Mouse (Mus musculus) limb, embryonic 14.5 days (tissue): ENCODE results near the gene Slc35e3. TPM values are rescaled to one million over a fixed set of nuclear protein-coding genes. Genes with fewer than 3 reads are reported as not detected.
"Not testable (repeated sequence)": the region's sequence is repeated elsewhere in the genome, so short reads cannot be mapped to it uniquely, and the experiment has no call there.

Source experiments
- ATAC-seq: fragments of 200-750 bp; cut with Nextera tagmentation; 2 replicates; pipeline ENCODE4 v1.8.0; 2017; ENCODE audit warnings: low read depth, moderate number of reproducible peaks, moderate TSS enrichment; ENCODE audit not compliant: low FRiP score
- DNase-seq: peaks from one replicate; pipeline ENCODE4 v3.0.0-alpha.2; 2015; ENCODE audit warnings: low spot score
- H3K27ac ChIP-seq: fragments of 300-500 bp; sonication (generic); replicated peaks from 2 replicates; pipeline ENCODE4 v1.5.1; 2014; ENCODE audit warnings: low read depth, mild to moderate bottlenecking, low read length, moderate library complexity, mixed read lengths
- H3K27me3 ChIP-seq: fragments of 300-500 bp; sonication (generic); 2 replicates; pipeline ENCODE4 v1.6.1; 2014; ENCODE audit warnings: low read length, mixed read lengths; ENCODE audit not compliant: control insufficient read depth, insufficient read depth
- H3K36me3 ChIP-seq: fragments of 300-500 bp; sonication (generic); 2 replicates; pipeline ENCODE4 v1.6.1; 2014; ENCODE audit warnings: mild to moderate bottlenecking, low read length, moderate library complexity, mixed read lengths; ENCODE audit not compliant: control insufficient read depth, insufficient read depth
- H3K4me1 ChIP-seq: fragments of 300-500 bp; sonication (generic); 2 replicates; pipeline ENCODE4 v1.6.1; 2014; ENCODE audit warnings: antibody characterized with exemption, low read length, mixed read lengths; ENCODE audit not compliant: control insufficient read depth, insufficient read depth
- H3K4me2 ChIP-seq: fragments of 300-500 bp; sonication (generic); replicated peaks from 2 replicates; pipeline ENCODE4 v1.6.1; 2014; ENCODE audit warnings: low read depth, mild to moderate bottlenecking, low read length, moderate library complexity; ENCODE audit not compliant: severe bottlenecking
- H3K4me3 ChIP-seq: fragments of 300-500 bp; sonication (generic); replicated peaks from 2 replicates; pipeline ENCODE4 v1.5.1; 2014; ENCODE audit warnings: low read length
- H3K9ac ChIP-seq: fragments of 300-500 bp; sonication (generic); 2 replicates; pipeline ENCODE4 v1.6.1; 2014; ENCODE audit warnings: mild to moderate bottlenecking, low read depth, low read length, moderate library complexity; ENCODE audit not compliant: severe bottlenecking
- H3K9me3 ChIP-seq: fragments of 300-500 bp; sonication (generic); 2 replicates; pipeline ENCODE4 v1.6.1; 2016; ENCODE audit warnings: low read length; ENCODE audit not compliant: control insufficient read depth
- POLR2A ChIP-seq: fragments of 200-500 bp; IDR thresholded peaks from 2 replicates; pipeline ENCODE4 v1.8.0; 2012; ENCODE audit warnings: inconsistent platforms, mild to moderate bottlenecking, moderate library complexity, borderline replicate concordance; ENCODE audit not compliant: insufficient read depth, insufficient read length; ENCODE audit errors: extremely low read depth
- WGBS: fragments of 180-500 bp; shearing (Covaris S2); extraction: QIAGEN DNeasy Blood & Tissue Kit; methylation state at CpG from one replicate; pipeline ENCODE4 v1.1.7; 2014; 5-methylcytosine and 5-hydroxymethylcytosine counted together
- polyA plus RNA-seq, 2 experiments: library from polyadenylated mRNA; depleted of rRNA in 1 of 2; stranded (reverse) in 1 of 2; unstranded in 1 of 2; fragments of >200 nt; fragmentation: Nextera tagmentation in 1 of 2; extraction: Ambion mirVana in 1 of 2; gene quantifications; 2 replicates each; pipeline versions ENCODE4 v1.2.1 to v1.2.3; 2012 to 2014

The Slc35e3 gene
- polyA plus RNA-seq, 2 experiments, result 21.7 to 36.2 TPM

GRCm38 (mm10) chr10:117740171-117740570 lies 6.0 kb downstream of the Slc35e3 start:
- Histone ChIP-seq H3K9ac (no peak overlapping the region), H3K36me3 (peaks cover 44% of the 10 kb centered on the region), H3K4me3 (no peak overlapping the region), H3K9me3 (no peaks in the 10 kb centered on the region), H3K27ac (no peak overlapping the region), H3K4me2 (no peak overlapping the region), H3K4me1 (peaks cover 13% of the 10 kb centered on the region), H3K27me3 (no peaks in the 10 kb centered on the region)
- 98% methylated on average over 10 of the region's 10 CpGs for WGBS
- ATAC-seq, result no peak
- DNase-seq, result no peak
- TF ChIP-seq POLR2A, result no peak

GRCm38 (mm10) chr10:117739648-117739948 lies 6.6 kb downstream of the Slc35e3 start:
- WGBS, result 90% methylated on average over 6 of the region's 6 CpGs
- H3K27me3 ChIP-seq, result no peaks in the 10 kb centered on the region
- no peak overlapping the region for H3K4me3 ChIP-seq
- H3K4me2 ChIP-seq, result no peak overlapping the region
- H3K9ac ChIP-seq, result no peak overlapping the region
- H3K9me3 ChIP-seq, result no peaks in the 10 kb centered on the region
- peaks cover 44% of the 10 kb centered on the region for H3K36me3 ChIP-seq
- DNase-seq (no peak), ATAC-seq (no peak)
- TF ChIP-seq POLR2A, result no peak
- no peak overlapping the region for H3K27ac ChIP-seq
- H3K4me1 ChIP-seq, result peaks cover 9% of the 10 kb centered on the region; the same call in 1 of the 2 replicates

DNA sequence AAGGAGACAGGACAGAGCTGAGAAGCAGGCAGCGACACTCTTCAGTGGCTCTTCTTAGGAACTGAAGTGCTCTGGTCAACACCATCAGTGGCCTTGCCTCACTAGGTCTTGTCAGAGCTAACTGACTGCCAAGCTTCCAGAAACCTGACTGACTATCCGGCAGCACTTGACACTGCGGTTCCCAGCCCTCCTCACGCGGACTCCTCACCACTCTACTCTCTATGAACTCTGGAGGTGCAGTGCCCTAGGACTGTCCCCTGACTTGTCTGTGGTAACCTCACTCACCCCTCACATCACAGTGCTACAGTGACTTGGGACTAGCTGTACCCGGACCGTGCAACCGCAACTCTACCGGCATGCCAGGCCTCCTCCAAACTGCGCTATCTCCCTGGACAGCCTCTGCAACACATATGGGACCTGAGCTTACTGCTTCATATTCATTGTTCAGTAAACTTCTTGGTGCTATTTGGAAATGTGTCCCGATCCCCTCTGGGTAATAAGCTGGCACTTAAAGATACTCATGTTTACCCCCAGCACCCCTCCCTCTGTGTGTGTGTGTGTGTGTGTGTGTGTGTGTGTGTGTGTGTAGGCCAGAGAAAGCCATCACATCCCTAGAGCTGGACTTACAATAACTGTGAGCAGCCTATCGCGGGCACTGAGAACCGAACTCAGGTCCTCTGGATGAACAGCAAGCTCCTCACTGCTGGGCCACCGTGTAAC lies 7.1 kb downstream of the Slc35e3 start:
- TF ChIP-seq POLR2A, result no peak
- Histone ChIP-seq H3K27ac (no peak overlapping the region), H3K4me3 (no peak overlapping the region), H3K9me3 (no peaks in the 10 kb centered on the region), H3K27me3 (no peaks in the 10 kb centered on the region), H3K36me3 (peaks cover 44% of the 10 kb centered on the region), H3K4me2 (no peak overlapping the region), H3K9ac (no peak overlapping the region), H3K4me1 (peaks cover 8% of the 10 kb centered on the region; the same call in 1 of the 2 replicates)
- no peak for DNase-seq
- no peak for ATAC-seq
- 93% methylated on average over 15 of the region's 15 CpGs for WGBS

DNA sequence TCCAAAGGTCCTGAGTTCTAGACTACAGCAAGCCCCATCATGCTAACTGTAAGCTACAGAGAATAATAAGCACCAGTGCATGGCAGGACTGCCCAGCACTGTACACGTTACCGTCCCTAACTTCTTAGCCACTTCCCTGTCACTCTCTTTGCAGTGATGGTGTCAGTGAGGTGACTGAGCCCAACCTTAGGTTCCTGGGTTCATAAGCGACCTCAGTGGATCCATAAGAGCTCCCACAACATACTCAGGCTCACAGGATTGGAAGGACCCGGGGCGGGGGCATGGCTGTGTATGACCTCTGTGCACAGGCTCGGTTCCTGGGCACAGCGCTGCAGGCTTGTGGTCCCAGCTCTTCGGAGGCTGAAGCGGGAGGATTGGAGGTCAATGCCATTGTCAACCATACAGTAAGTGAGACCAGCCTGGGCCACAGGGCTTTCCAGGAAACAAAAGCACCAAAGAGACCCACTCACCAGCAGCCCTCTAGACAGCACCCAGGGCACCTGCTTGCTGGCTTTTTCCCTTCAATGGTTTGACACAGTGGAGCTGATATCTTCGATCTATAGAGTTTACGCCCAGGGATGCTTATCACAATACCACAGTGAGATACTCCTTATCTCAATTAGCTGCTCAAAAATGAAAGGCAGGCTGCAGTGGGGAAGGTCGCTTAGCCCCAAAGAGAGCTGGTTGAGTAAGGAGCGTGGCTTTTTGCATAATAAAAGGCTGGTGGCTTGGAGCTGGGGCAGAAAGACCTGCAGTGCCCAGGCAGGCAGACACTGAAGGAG lies 7.8 kb downstream of the Slc35e3 start:
- TF ChIP-seq POLR2A, result no peak
- Histone ChIP-seq H3K9me3 (no peaks in the 10 kb centered on the region), H3K27ac (no peak overlapping the region), H3K4me1 (peaks cover 4% of the 10 kb centered on the region; the same call in 1 of the 2 replicates), H3K36me3 (peaks cover 44% of the 10 kb centered on the region), H3K4me2 (no peak overlapping the region), H3K27me3 (no peaks in the 10 kb centered on the region), H3K9ac (no peak overlapping the region), H3K4me3 (no peak overlapping the region)
- ATAC-seq (no peak), DNase-seq (no peak)
- 88% methylated on average over 13 of the region's 13 CpGs for WGBS

DNA sequence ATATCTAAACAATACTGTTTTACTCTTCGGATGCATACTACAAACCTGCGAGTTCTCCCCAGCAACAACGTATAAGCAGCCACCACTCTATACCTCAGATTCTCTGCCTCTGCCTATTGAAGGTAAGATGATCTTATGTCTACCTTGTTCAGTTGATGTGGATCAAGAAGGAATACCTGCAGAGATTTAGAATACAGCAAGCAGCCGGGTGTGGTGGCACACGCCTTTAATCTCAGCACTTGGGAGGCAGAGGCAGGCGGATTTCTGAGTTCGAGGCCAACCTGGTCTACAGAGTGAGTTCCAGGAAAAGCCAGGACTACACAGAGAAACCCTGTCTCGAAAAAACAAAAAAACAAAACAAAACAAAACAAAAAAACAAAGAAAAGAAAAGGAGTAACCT lies 8.7 kb downstream of the Slc35e3 start:
- peaks cover 50% of the 10 kb centered on the region for H3K36me3 ChIP-seq
- 94% methylated on average over 8 of the region's 8 CpGs for WGBS
- DNase-seq, result not testable (repeated sequence)

More for the DNA sequence above, 8.7 kb downstream of the Slc35e3 start:
- not testable (repeated sequence) for H3K4me2 ChIP-seq, H3K27ac ChIP-seq, H3K4me3 ChIP-seq, H3K27me3 ChIP-seq, H3K9ac ChIP-seq, ATAC-seq, H3K9me3 ChIP-seq, H3K4me1 ChIP-seq
